Mouse (Mus musculus): Measurements from ENCODE around the gene Slfn9. TPM values are rescaled to one million over a fixed set of nuclear protein-coding genes. Genes with fewer than 3 reads are reported as not detected.
A peak's percentile ranks its signal among the peaks of the same experiment; 100 is the strongest.
"Not testable (repeated sequence)": the region's sequence is repeated elsewhere in the genome, so short reads cannot be mapped to it uniquely, and the experiment has no call there.

The Slfn9 gene
- total RNA-seq (2022) = under 1 TPM; 0.05 to 0.18 (median 0.09) TPM

DNA sequence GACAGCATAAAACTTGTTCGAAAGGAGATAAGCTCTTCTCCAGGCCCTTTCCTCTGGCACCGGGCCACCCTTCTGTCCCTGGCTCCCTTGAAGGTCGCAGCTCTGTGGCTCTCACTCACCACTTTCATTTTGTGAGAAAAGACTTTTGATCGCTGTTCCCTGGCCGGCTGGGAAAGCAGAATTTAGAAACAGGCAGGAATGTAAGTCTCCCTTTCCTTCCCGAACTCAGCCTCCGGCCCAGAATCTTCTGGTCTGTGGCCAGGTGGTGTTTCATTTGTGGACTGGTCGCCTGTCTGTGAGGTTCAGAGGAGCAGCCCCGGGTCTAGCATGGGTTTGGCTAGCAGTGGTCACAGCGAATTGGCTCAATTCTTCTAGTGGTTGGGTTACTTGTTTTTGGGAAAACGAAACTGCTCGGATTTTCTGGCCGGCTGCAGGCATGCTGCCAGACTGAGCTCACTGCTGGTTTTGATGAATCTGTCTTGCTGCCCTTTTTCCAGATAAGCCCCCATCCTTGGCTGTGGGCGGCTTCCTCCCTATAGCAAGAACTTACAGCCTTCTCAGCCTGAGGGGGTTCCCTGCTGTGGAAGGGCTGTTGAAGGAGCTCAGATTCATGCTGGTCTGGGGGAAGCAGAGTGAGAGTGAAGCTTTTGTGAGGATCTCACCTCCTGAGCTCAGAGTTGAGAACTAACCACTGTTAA lies at the start of gene Slfn9:
Gene Slfn9 (minus strand): TSS at position 362 of the 698 bp plus-strand sequence.
- DNase-seq (ENCODE audit: low spot score in 2 of 2) = peak in 1 of 2 experiments; percentile 32

DNA sequence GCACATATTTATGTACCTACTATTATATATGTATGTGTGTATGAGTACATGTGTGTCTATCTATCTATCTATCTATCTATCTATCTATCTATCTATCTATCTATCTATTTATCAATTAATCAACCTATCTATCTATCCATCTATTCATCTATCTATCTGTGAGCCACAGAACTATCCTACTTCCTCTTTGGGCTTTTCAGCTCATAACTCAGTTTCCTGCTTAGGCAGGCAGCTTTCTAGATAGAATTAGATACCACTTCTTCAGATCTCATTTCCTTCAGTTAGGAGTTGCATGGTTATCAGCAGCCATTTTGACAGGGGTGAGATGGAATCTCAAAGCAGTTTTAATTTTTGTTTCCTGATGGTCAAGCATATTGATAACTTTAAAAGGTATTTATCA lies 49.4 kb upstream of the Slfn9 start:
- no peak for DNase-seq (ENCODE audit: low spot score in 2 of 2)

GRCm38 (mm10) chr11:83040325-83040724 lies 48.7 kb upstream of the Slfn9 start:
- no peak for DNase-seq (ENCODE audit: low spot score in 2 of 2)

- no peak for DNase-seq (ENCODE audit: low spot score in 2 of 2)
Observed at GRCm38 (mm10) chr11:83039796-83040195, 48.2 kb upstream of the Slfn9 start.

- DNase-seq (ENCODE audit: low spot score in 2 of 2) = no peak
Observed at GRCm38 (mm10) chr11:83039156-83039555, 47.5 kb upstream of the Slfn9 start.

- DNase-seq (ENCODE audit: low spot score in 2 of 2) = not testable (repeated sequence)
Observed at GRCm38 (mm10) chr11:83038686-83039085, 47.1 kb upstream of the Slfn9 start.

GRCm38 (mm10) chr11:83020621-83021020 lies 29.0 kb upstream of the Slfn9 start, which contains the start of gene Slfn8:
TSS of gene Slfn8 (minus strand) at chr11:83020810.
- peak; percentile 8 to 32 for DNase-seq (ENCODE audit: low spot score in 2 of 2)

GRCm38 (mm10) chr11:83019561-83020519 lies 28.2 kb upstream of the Slfn9 start:
- not testable (repeated sequence) for DNase-seq (ENCODE audit: low spot score in 2 of 2)

DNA sequence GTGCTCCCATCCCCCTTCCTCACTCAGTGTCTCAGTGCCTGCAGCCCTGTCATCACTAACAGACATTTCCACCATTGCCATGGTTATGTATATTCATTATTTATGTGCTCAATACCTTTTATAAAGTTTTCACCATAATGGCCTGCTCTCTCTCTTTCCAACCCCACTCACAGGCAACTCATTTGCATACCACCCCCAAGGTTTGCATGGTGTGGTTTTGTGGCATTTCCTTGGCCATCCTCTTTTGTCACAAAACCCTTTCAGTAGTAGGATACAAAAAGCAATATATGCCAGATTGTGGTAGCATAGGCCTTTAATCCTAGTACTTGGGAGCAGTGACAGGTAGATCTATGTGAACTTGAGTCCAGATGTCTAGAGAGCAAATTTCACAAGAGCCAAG lies 24.5 kb upstream of the Slfn9 start:
- no peak for DNase-seq (ENCODE audit: low spot score in 2 of 2)

GRCm38 (mm10) chr11:83013356-83013755 lies 21.7 kb upstream of the Slfn9 start:
- DNase-seq (ENCODE audit: low spot score in 2 of 2) = no peak

GRCm38 (mm10) chr11:82990612-82991385 lies 831 bp downstream of the Slfn9 start:
- not testable (repeated sequence) for DNase-seq (ENCODE audit: low spot score in 2 of 2)

DNA sequence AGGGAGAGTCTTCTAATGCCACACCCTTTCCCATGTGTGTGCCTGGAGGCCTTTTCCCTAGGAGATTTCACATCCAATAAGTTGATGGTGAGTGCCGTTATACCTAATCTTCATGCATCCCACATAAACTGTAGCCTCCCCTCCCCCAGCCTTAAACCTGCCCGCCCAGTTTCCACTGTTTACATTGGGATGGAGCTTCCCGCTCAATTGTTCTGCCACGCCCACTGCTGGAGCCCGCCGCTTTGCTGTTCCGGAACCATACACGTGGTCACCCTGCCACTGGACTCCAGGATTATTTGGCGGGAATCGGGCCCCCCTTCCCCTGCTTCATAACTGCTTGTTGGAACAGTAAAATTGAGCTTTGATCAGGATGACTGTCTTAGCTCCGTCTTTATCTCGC lies 2.3 kb downstream of the Slfn9 start:
- DNase-seq (ENCODE audit: low spot score in 2 of 2) = no peak

GRCm38 (mm10) chr11:82987621-82988020 lies 4.0 kb downstream of the Slfn9 start:
- DNase-seq (ENCODE audit: low spot score in 2 of 2) = no peak

DNA sequence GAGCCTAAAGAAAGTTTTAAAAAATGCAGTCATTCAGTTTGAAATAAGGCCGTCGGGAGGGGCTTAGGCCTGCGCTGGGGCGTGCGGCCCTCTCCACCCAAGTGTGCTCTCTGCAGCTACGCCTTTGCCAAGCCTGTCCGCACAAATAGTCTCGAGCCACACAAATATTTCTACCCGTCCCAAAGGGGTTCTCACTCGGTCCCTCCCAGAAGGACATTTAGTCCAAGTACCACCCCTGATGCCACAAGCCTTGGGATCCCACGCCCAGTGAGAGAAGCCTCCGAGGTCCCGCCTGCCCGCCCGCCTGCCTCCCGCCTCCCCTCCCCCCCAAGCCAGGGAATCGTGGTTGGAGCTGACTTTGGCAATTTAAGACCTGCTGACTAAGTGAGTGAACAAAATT lies 8.4 kb downstream of the Slfn9 start:
- DNase-seq (ENCODE audit: low spot score in 2 of 2) = peak in 1 of 2 experiments; percentile 15

DNA sequence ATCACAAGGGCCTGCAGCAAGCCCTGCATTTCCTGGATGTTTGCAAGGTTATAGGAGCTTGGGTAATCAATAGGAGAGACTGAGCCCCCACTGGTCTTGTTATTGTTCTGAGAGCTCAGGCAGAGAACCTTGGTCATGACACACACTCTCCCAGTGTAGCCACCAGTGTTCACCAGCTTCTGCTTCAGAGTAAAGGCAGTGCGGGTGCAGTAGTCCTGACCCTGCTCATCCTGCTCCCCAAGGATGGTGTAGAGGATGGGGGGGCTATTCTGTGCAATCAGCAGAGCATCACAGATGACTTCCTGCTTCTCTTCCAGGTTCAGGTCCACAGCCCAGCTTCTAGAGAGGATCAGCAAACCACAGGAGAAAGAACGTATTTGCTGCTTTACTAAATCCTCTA lies 9.2 kb downstream of the Slfn9 start:
- not testable (repeated sequence) for DNase-seq (ENCODE audit: low spot score in 2 of 2)

GRCm38 (mm10) chr11:82973916-82974315 lies 17.7 kb downstream of the Slfn9 start:
- DNase-seq (ENCODE audit: low spot score in 2 of 2) = no peak

DNA sequence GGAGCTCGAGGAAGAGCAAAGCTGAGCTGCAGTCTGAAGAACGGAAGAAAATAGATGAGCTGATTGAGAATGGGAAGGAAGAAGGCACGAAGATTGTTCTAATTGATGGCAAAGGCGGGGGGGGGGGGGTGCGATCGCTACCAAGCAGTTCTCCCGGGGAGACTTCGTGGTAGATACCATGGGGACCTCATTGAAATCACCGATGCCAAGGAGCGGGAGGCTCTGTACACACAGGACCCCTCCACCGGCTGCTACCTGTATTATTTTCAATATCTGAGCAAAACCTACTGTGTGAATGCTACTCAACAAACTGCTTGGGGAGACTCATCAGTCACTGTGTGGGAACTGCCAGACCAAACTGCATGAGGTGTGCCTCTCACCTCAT lies 20.0 kb downstream of the Slfn9 start:
- DNase-seq (ENCODE audit: low spot score in 2 of 2) = no peak

DNA sequence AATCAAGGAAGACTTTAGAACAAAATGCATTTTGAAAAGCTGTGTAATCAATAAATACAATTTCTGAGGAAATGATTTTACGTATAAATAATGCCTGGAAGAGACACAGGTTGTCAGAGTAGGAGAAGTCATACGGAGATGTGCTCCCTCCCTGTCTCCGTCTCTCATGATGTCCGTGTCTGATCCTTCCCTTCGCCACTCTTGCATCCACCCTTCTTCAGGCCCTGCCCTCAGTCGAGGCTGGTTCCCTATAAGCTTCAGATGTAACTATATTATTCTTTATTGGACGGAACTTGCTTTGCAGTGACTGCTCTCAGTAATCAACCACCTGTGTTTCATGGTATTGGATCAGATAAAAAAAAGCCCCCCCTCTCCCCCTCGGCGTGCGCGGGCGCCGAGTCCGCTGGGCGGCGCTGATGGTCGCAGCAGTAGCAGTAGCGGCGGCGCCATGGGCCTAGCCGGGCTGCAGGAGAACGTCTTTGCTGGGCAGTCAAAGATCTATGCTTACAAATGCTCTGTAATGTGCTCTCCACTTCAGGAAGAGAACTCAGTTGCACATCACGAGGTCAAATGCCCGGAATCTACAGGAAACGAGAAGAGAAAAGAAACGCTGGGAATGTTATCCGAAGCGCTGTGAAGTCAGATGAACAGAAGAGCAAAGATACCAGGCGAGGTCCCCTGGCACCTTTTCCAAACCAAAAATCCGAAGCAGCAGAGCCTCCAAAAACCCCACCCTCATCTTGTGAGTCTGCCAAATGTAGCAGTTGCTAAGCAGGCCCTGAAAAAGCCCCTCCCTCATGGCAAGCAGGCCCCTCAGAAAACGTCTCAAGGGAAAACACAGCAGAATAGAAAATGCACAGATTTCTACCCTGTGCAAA lies 20.7 kb downstream of the Slfn9 start:
- DNase-seq (ENCODE audit: low spot score in 2 of 2) = no peak

DNA sequence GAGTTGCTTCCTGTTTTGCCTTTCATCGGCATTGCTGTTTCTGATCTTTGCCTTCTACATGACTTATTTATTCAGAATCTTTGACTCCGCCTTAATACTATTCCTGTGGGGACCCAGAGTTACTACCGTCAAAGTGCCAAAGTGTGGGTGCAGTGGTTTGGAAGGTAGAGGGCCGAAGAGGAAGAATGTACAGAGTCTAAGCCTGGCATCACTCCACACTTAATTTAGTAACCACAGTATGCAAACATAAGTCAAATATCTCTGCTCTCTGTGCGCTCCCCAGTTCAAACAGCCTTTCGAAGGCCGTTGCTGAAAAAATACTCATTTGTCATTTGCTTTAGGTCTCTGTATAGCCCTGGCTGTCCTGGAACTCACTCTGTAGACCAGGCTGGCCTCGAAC lies 29.4 kb downstream of the Slfn9 start:
- no peak for DNase-seq (ENCODE audit: low spot score in 2 of 2)

GRCm38 (mm10) chr11:82961743-82962142 lies 29.9 kb downstream of the Slfn9 start:
- DNase-seq (ENCODE audit: low spot score in 2 of 2) = no peak

GRCm38 (mm10) chr11:82959613-82960012 lies 32.0 kb downstream of the Slfn9 start:
- peak in 1 of 2 experiments; percentile 12 for DNase-seq (ENCODE audit: low spot score in 2 of 2)
